Mouse (Mus musculus) limb, embryonic 14.5 days (tissue): ENCODE measurements at regions not wholly inside any gene's neighbourhood (a gene's known extent, or its start where the extent isn't known, plus 50 kb on each side); places are given as distances from the start of the nearest gene placed in this dataset.

Experiments used
- ATAC-seq: fragments of 200-750 bp; cut with Nextera tagmentation; 2 replicates; pipeline ENCODE4 v1.8.0; 2017; ENCODE audit warnings: low read depth, moderate number of reproducible peaks, moderate TSS enrichment; ENCODE audit not compliant: low FRiP score
- DNase-seq: peaks from one replicate; pipeline ENCODE4 v3.0.0-alpha.2; 2015; ENCODE audit warnings: low spot score
- H3K27ac ChIP-seq: fragments of 300-500 bp; sonication (generic); replicated peaks from 2 replicates; pipeline ENCODE4 v1.5.1; 2014; ENCODE audit warnings: low read depth, mild to moderate bottlenecking, low read length, moderate library complexity, mixed read lengths
- H3K27me3 ChIP-seq: fragments of 300-500 bp; sonication (generic); 2 replicates; pipeline ENCODE4 v1.6.1; 2014; ENCODE audit warnings: low read length, mixed read lengths; ENCODE audit not compliant: control insufficient read depth, insufficient read depth
- H3K36me3 ChIP-seq: fragments of 300-500 bp; sonication (generic); 2 replicates; pipeline ENCODE4 v1.6.1; 2014; ENCODE audit warnings: mild to moderate bottlenecking, low read length, moderate library complexity, mixed read lengths; ENCODE audit not compliant: control insufficient read depth, insufficient read depth
- H3K4me1 ChIP-seq: fragments of 300-500 bp; sonication (generic); 2 replicates; pipeline ENCODE4 v1.6.1; 2014; ENCODE audit warnings: antibody characterized with exemption, low read length, mixed read lengths; ENCODE audit not compliant: control insufficient read depth, insufficient read depth
- H3K4me2 ChIP-seq: fragments of 300-500 bp; sonication (generic); replicated peaks from 2 replicates; pipeline ENCODE4 v1.6.1; 2014; ENCODE audit warnings: low read depth, mild to moderate bottlenecking, low read length, moderate library complexity; ENCODE audit not compliant: severe bottlenecking
- H3K4me3 ChIP-seq: fragments of 300-500 bp; sonication (generic); replicated peaks from 2 replicates; pipeline ENCODE4 v1.5.1; 2014; ENCODE audit warnings: low read length
- H3K9ac ChIP-seq: fragments of 300-500 bp; sonication (generic); 2 replicates; pipeline ENCODE4 v1.6.1; 2014; ENCODE audit warnings: mild to moderate bottlenecking, low read depth, low read length, moderate library complexity; ENCODE audit not compliant: severe bottlenecking
- H3K9me3 ChIP-seq: fragments of 300-500 bp; sonication (generic); 2 replicates; pipeline ENCODE4 v1.6.1; 2016; ENCODE audit warnings: low read length; ENCODE audit not compliant: control insufficient read depth
- POLR2A ChIP-seq: fragments of 200-500 bp; IDR thresholded peaks from 2 replicates; pipeline ENCODE4 v1.8.0; 2012; ENCODE audit warnings: inconsistent platforms, mild to moderate bottlenecking, moderate library complexity, borderline replicate concordance; ENCODE audit not compliant: insufficient read depth, insufficient read length; ENCODE audit errors: extremely low read depth
- WGBS: fragments of 180-500 bp; shearing (Covaris S2); extraction: QIAGEN DNeasy Blood & Tissue Kit; methylation state at CpG from one replicate; pipeline ENCODE4 v1.1.7; 2014; 5-methylcytosine and 5-hydroxymethylcytosine counted together

DNA sequence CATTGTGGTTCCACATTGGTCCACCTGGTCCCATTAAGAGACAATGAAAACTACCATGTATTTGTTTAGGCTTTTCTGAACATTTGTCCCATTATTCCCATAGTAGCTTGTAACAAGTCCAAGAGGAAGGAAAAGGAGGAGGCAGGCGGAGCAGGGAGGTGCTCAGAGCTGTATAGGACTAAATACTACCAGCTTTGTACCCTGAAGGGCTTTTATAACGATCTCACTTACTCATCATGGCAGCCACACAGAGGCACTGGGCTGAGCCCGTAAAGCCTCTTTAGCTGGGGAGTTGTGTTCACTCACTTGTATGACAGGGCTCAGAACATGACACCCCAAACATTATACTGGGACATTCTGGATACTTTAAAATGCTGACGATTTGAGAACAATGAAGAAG, 425.4 kb downstream of the Nedd1 start:
- H3K4me2 ChIP-seq = no peak overlapping the region
- WGBS = 57% methylated on average over 4 of the region's 4 CpGs
- H3K36me3 ChIP-seq = no peaks in the 10 kb centered on the region
- no peak overlapping the region for H3K9ac ChIP-seq
- H3K4me3 ChIP-seq = no peak overlapping the region
- no peaks in the 10 kb centered on the region for H3K9me3 ChIP-seq
- DNase-seq = no peak
- TF ChIP-seq POLR2A = no peak
- H3K27me3 ChIP-seq = no peaks in the 10 kb centered on the region
- no peaks in the 10 kb centered on the region for H3K4me1 ChIP-seq
- ATAC-seq = no peak
- H3K27ac ChIP-seq = no peak overlapping the region

DNA sequence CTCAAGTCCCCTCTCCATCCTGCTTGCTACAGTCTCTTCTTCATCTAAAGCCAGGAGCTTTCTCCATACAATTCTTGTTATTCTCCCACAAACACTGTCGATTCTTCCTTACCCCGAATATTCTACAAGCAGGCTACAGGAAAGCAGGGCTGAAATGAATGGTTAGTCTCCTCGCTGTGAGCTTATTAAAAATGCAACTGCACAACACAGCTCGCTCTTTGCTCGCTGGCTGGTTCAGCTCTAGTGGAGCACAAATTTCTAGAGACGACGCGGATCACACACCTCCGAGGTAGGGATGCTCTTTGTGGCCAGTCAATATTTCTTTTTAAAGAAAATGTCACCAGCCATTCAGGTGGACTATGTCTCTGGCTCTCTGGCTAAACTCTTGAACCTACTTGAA, 425.9 kb downstream of the Nedd1 start:
- no peak overlapping the region for H3K9ac ChIP-seq
- H3K27ac ChIP-seq = no peak overlapping the region
- no peaks in the 10 kb centered on the region for H3K36me3 ChIP-seq
- no peaks in the 10 kb centered on the region for H3K4me1 ChIP-seq
- no peak overlapping the region for H3K4me2 ChIP-seq
- no peaks in the 10 kb centered on the region for H3K27me3 ChIP-seq
- ATAC-seq (no peak), DNase-seq (no peak)
- no peak for TF ChIP-seq POLR2A
- no peaks in the 10 kb centered on the region for H3K9me3 ChIP-seq
- 86% methylated on average over 9 of the region's 9 CpGs for WGBS
- no peak overlapping the region for H3K4me3 ChIP-seq

DNA sequence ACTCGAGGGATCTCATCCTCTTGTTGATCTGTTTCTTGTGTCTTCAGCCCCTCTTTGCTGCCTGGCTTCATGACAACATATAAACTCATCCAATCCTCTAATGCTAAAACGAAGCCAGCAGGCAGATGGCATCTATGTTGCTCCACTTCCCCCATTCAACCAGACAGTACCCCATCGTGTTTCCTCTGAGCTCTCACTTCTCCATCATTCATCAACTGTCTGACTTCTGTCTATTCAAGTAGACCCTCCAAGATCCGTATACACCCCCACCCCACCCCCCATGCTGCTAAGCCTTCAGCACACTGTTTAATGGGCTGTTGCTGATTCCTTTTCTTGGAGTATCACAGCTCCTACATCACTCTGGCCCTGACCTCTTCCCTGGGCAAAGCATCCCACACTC, 429.0 kb downstream of the Nedd1 start:
- ATAC-seq (no peak), DNase-seq (no peak)
- Histone ChIP-seq H3K27me3 (no peaks in the 10 kb centered on the region), H3K36me3 (no peaks in the 10 kb centered on the region), H3K9me3 (no peaks in the 10 kb centered on the region), H3K27ac (no peak overlapping the region), H3K9ac (no peak overlapping the region), H3K4me3 (no peak overlapping the region), H3K4me1 (no peaks in the 10 kb centered on the region), H3K4me2 (no peak overlapping the region)
- TF ChIP-seq POLR2A = no peak
- 76% methylated on average over 4 of the region's 4 CpGs for WGBS

DNA sequence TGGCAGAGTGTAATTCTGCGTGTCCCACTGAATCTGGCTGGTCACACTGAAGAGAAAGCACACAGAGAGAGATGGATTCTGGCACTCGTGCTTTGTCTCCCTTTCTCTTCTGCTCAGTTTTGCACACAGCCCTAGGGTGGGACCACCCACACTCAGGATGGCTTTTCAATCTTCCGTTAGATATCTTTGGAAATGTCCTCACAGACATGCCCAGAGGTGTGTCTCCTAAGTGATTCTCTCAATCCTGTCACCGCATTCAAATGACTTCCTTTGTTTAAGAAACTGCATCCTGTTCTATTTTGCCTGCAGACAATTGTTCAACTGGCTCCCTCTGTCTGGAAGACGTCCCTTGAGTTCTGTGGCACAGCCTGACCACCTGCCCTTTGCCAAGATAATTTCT, 433.0 kb downstream of the Nedd1 start:
- no peak overlapping the region for H3K4me3 ChIP-seq
- no peaks in the 10 kb centered on the region for H3K4me1 ChIP-seq
- 66% methylated on average over 5 of the region's 5 CpGs for WGBS
- no peak for DNase-seq
- H3K4me2 ChIP-seq = no peak overlapping the region
- TF ChIP-seq POLR2A = no peak
- H3K27me3 ChIP-seq = no peaks in the 10 kb centered on the region
- H3K9me3 ChIP-seq = no peaks in the 10 kb centered on the region
- ATAC-seq = no peak
- no peak overlapping the region for H3K9ac ChIP-seq
- H3K36me3 ChIP-seq = no peaks in the 10 kb centered on the region
- H3K27ac ChIP-seq = no peak overlapping the region

DNA sequence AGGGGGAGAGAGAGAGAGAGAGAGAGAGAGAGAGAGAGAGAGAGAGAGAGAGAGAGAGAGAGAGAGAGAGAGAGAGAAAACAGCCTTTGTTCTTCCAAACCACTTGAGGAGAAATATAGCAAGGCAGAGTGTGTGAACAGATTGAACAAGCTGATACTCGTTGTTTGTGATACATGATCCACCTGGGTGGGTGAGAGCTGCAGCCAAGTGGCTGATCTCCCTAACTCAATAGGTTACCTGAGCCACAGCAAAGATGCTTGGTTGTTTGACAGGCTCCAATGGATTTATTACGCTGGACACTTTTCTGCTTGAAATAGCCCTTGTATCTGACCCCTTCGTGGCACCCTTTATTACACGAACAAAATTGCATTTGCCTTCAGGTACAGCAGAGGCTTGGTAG, 438.0 kb downstream of the Nedd1 start:
- Histone ChIP-seq H3K4me1 (no peaks in the 10 kb centered on the region), H3K36me3 (no peaks in the 10 kb centered on the region), H3K4me3 (no peak overlapping the region), H3K27me3 (no peaks in the 10 kb centered on the region), H3K9ac (no peak overlapping the region), H3K9me3 (no peaks in the 10 kb centered on the region), H3K27ac (no peak overlapping the region), H3K4me2 (no peak overlapping the region)
- WGBS = 43% methylated on average over 4 of the region's 4 CpGs
- DNase-seq (no peak), ATAC-seq (no peak)
- TF ChIP-seq POLR2A = no peak

DNA sequence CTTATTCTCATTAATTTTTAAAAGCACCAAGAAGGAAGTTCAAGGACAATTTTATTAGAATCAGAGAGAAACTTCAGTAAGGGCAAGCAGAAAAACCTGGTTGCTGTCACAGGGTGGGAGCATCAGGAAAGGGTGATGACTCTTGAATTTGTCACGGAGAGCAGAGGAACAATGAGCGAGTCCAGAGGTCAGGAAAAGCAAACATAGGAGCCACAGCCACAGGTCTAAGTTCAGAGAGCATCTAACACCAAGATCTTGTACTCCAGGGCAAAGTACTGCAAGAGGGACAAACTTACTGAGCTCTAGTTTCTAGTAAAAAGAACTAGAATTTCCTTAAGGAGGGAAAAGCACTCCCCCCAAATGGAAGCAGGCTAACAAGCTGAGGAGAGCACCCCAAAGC, 444.2 kb downstream of the Nedd1 start:
- TF ChIP-seq POLR2A = no peak
- Histone ChIP-seq H3K9me3 (no peaks in the 10 kb centered on the region), H3K4me3 (no peak overlapping the region), H3K4me2 (no peak overlapping the region), H3K9ac (no peak overlapping the region), H3K27ac (no peak overlapping the region), H3K27me3 (no peaks in the 10 kb centered on the region), H3K36me3 (no peaks in the 10 kb centered on the region), H3K4me1 (no peaks in the 10 kb centered on the region)
- DNase-seq = no peak
- no peak for ATAC-seq
- 68% methylated on average over 2 of the region's 2 CpGs for WGBS
